Mouse (Mus musculus) megakaryocyte, adult 5-6 weeks (primary cell): ENCODE measurements around the gene Myo10. TPM values are rescaled to one million over a fixed set of nuclear protein-coding genes. Genes with fewer than 3 reads are reported as not detected.
"Not testable (repeated sequence)": the region's sequence is repeated elsewhere in the genome, so short reads cannot be mapped to it uniquely, and the experiment has no call there.

ENCODE experiments used
- ATAC-seq: 2 replicates; pipeline ENCODE4 v1.8.0; 2016; ENCODE audit warnings: mild to moderate bottlenecking, inconsistent platforms; ENCODE audit not compliant: poor library complexity, severe bottlenecking
- total RNA-seq, 2 experiments: library from RNA; stranded (forward) in 1 of 2; stranded (reverse) in 1 of 2; fragments of 153-499, 151-499 nt in 1 of 2; fragments of 221-1000, 200-1000 nt in 1 of 2; gene quantifications; 2 replicates each; pipeline versions ENCODE4 v1.2.3 to v1.2.4; 2015 to 2017

Myo10 gene
- total RNA-seq, 2 experiments from 2014 or later: 0.91 to 1.2 TPM

DNA sequence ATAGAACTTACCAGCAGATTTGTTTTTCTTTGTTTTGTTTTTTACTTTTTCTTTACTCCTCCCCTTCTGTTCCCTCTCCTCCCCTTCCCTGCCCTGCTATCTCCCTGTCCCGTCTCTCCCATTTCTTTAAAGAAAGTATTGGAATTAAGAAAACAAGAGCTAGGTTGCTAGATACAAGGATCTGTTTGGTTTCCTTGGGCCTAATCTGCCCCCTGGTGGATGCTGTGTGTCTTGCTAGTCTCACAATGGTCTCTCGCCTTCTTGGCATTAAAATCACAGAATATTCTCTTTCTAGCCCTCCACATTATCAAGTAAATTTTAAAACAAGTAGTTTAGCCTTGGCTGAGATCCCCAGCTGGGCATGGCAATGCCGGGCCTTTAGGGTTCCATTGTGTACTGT is 94.7 kb downstream of the Myo10 start:
- ATAC-seq: 0 out of 2 replicates have a peak, but pooled peaks have one; percentile 56

- not testable (repeated sequence) for ATAC-seq
Measured at GRCm38 (mm10) chr15:25718104-25718503, 95.8 kb downstream of the Myo10 start.

- ATAC-seq: no peak
Measured at GRCm38 (mm10) chr15:25719270-25719669, 96.9 kb downstream of the Myo10 start.

GRCm38 (mm10) chr15:25720263-25720662 is 97.9 kb downstream of the Myo10 start:
- ATAC-seq: no peak

GRCm38 (mm10) chr15:25723281-25724113 is 101.2 kb downstream of the Myo10 start:
- no peak for ATAC-seq

DNA sequence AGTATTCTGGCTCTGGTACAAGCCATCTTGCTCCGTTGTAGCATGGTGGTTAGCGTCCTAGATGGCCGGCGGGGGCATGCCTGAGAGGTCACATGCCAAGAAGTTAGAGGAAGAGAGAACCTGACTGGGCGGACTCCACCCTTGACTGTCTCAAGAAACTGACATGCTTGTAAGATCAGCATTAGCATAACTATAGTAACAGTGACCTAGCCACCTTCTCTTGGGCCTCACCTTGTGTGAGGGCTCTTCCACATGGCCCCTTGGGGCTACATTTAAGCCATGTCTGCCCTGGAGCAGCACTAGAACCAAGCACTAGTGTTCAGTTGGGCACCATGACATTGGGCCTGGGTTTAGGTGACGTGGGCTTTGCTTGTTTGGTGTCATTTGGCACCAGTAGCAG is 102.2 kb downstream of the Myo10 start:
- no peak for ATAC-seq

GRCm38 (mm10) chr15:25726814-25727213 is 104.5 kb downstream of the Myo10 start:
- ATAC-seq: peak; percentile 93

DNA sequence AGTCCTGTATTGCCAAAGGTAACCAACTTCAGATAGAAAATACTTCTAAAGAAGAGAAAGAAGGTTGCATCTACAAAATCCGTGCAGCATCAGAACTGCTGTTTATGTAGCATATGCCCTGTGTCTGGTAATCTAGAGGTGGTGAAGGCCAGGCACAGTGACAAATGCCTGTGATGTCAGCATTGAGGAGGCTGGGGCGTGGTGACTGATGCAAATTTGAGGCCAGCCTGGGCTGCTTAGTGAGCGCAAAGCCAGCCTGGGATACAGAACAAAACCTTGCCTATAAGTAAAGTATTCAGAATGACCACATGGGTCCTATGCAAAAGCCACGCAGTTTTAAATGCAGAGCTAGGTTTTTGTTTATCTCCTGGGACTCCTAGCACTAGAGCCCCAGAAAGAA is 106.2 kb downstream of the Myo10 start:
- ATAC-seq: no peak

GRCm38 (mm10) chr15:25731053-25731452 is 108.7 kb downstream of the Myo10 start:
- ATAC-seq: no peak

GRCm38 (mm10) chr15:25732758-25733428 is 110.6 kb downstream of the Myo10 start:
- ATAC-seq: no peak

DNA sequence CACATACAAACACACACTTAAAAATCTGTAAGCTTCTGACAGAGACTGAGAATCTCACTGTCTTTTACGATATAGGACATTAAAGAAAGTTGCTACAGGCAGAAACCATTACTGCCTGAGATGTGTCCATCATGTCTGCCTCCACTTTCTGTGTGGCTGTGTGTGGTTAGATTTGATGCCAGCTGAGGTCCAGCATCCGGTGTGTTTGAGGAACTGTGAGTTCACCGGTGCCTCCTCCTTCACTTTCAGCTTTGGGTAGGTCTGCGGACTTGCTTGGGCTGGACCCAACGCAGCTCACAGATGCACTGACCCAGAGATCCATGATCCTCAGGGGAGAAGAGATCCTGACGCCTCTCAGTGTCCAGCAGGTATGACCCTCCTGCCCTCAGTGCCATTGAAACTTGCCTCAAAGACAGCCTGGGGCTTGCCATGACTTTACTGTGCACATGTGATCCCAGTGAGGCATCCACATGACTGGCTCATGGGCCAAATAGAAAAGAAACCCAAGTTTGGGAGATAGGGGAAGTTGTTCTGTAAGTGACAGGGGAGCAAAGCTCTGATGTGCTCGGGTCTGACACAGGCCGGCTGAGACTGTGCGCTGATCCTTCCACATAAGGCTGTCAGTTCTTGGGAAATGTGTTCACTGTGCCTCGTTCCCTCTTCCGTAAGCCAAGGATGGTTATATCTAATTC is 111.6 kb downstream of the Myo10 start:
- ATAC-seq: peak; percentile 80

GRCm38 (mm10) chr15:25736531-25736930 is 114.2 kb downstream of the Myo10 start:
- ATAC-seq: no peak

DNA sequence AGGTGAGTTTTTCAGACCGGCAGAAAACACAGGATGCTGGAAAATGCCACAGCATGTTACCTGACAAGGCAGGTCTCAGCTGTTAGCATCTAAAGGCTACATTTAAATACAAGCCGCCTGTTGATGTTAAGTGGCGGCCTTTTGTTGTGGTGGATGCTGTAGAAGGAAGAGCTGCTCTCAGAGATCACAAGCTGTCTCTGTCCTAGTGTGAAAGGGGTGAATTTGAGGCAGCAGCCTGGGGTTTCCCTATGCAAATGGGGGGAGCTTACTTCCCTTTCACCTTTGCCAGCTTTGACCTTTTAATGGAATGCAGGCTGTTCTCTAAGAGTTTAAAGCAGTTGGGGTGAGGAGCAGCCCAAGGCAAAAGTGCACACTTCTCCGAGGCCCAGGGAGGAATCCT is 117.9 kb downstream of the Myo10 start:
- ATAC-seq: no peak

DNA sequence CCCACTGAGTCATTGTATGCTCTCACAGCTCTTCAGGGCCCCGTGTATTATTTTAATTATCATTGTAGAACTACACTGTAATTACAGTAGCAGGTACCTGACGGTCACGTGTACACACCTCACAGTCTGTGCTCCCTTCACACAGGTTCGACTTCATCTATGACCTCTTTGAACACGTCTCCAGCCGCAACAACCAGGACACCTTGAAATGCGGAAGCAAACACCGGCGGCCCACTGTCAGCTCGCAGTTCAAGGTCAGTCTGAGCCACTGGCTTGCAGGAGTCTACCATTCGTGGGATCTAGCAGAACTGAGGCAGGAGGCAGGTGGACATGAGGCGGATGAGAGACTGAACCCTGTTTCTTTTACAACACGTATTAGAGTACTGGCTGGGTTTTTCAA is 119.9 kb downstream of the Myo10 start:
- no peak for ATAC-seq

GRCm38 (mm10) chr15:25751510-25751909 is 129.2 kb downstream of the Myo10 start:
- no peak for ATAC-seq

- ATAC-seq: no peak
Measured at GRCm38 (mm10) chr15:25752597-25752996, 130.3 kb downstream of the Myo10 start.

GRCm38 (mm10) chr15:25753003-25753402 is 130.7 kb downstream of the Myo10 start:
- ATAC-seq: no peak

DNA sequence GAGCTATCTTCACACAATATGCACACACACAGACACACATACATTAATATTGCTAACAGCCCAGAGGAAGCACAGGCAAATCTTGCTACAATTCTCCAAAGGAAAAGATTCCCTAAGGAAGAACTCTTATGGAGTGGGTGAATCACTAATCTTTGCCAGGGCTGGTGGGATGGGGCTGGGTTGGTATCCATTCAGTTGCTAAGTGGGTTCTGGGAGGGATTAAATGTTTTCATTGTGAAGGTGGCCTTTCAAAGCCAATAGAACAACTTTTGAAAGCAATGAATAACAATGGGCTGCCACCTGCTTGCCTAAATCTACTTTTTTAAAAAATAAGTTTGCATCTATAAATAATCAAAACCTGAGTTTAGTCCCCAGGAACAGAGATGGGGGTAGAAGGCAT is 131.6 kb downstream of the Myo10 start:
- no peak for ATAC-seq

- ATAC-seq: no peak
Measured at GRCm38 (mm10) chr15:25754342-25754951, 132.1 kb downstream of the Myo10 start.

- ATAC-seq: no peak
Measured at GRCm38 (mm10) chr15:25755536-25755935, 133.2 kb downstream of the Myo10 start.

GRCm38 (mm10) chr15:25756072-25756471 is 133.7 kb downstream of the Myo10 start:
- ATAC-seq: no peak
